Mouse (Mus musculus): Measurements from ENCODE around the gene Irf5. TPM values are rescaled to one million over a fixed set of nuclear protein-coding genes. Genes with fewer than 3 reads are reported as not detected.

Irf5 gene
- polyA plus RNA-seq, 1 experiment from 2014 or later = 8.6 TPM

- ATAC-seq = no peak
- H3K4me2 ChIP-seq (replicated peaks; ENCODE audit: low read depth, low read length) = no peak overlapping the region
- no peaks in the 10 kb centered on the region; the same call in 1 of the 2 replicates for H3K27me3 ChIP-seq (replicated peaks; ENCODE audit: insufficient read depth, low read length)
- TF ChIP-seq EP300 (IDR thresholded peaks at IDR 0.05) (no peak), CTCF (IDR thresholded peaks at IDR 0.05) (no peak)
- no peak for DNase-seq (ENCODE audit: low spot score)
- no peaks in the 10 kb centered on the region for H3K36me3 ChIP-seq (ENCODE audit: insufficient read depth, low read length)
- no peak overlapping the region for H3K27ac ChIP-seq (ENCODE audit: low read length)
- no peaks in the 10 kb centered on the region for H3K4me1 ChIP-seq (ENCODE audit: insufficient read depth, low read depth, low read length)
- 39% methylated on average over 2 of the region's 2 CpGs for WGBS
- H3K4me3 ChIP-seq (ENCODE audit: low read depth, low read length) = no peak overlapping the region
- H3K9me3 ChIP-seq (ENCODE audit: low read length) = no peaks in the 10 kb centered on the region
- no peak overlapping the region for H3K9ac ChIP-seq (replicated peaks; ENCODE audit: low read depth)
Measured at GRCm38 (mm10) chr6:29497791-29498190, 28.6 kb upstream of the Irf5 start.

GRCm38 (mm10) chr6:29500177-29500576 is 26.2 kb upstream of the Irf5 start:
- 92% methylated on average over 7 of the region's 7 CpGs for WGBS
- no peak for DNase-seq (ENCODE audit: low spot score)

GRCm38 (mm10) chr6:29500810-29501209 is 25.6 kb upstream of the Irf5 start:
- H3K4me1 ChIP-seq (ENCODE audit: insufficient read depth, low read depth, low read length) = no peaks in the 10 kb centered on the region
- no peak overlapping the region for H3K9ac ChIP-seq (replicated peaks; ENCODE audit: low read depth)
- DNase-seq (ENCODE audit: low spot score) (no peak), ATAC-seq (no peak)
- 89% methylated on average over 6 of the region's 6 CpGs for WGBS
- H3K4me2 ChIP-seq (replicated peaks; ENCODE audit: low read depth, low read length) = no peak overlapping the region
- H3K36me3 ChIP-seq (ENCODE audit: insufficient read depth, low read length) = no peaks in the 10 kb centered on the region
- H3K27me3 ChIP-seq (replicated peaks; ENCODE audit: insufficient read depth, low read length) = peaks cover under 1% of the 10 kb centered on the region; the same call in 1 of the 2 replicates
- H3K4me3 ChIP-seq (ENCODE audit: low read depth, low read length) = no peak overlapping the region
- H3K9me3 ChIP-seq (ENCODE audit: low read length) = no peaks in the 10 kb centered on the region
- H3K27ac ChIP-seq (ENCODE audit: low read length) = no peak overlapping the region
- TF ChIP-seq CTCF (IDR thresholded peaks at IDR 0.05) (no peak), EP300 (IDR thresholded peaks at IDR 0.05) (no peak)

More at GRCm38 (mm10) chr6:29500177-29500576, 26.2 kb upstream of the Irf5 start:
- no peaks in the 10 kb centered on the region for H3K36me3 ChIP-seq (ENCODE audit: insufficient read depth, low read length)
- no peaks in the 10 kb centered on the region; the same call in 1 of the 2 replicates for H3K27me3 ChIP-seq (replicated peaks; ENCODE audit: insufficient read depth, low read length)
- H3K4me1 ChIP-seq (ENCODE audit: insufficient read depth, low read depth, low read length) = no peaks in the 10 kb centered on the region
- no peak overlapping the region for H3K27ac ChIP-seq (ENCODE audit: low read length)
- no peak for ATAC-seq
- H3K4me2 ChIP-seq (replicated peaks; ENCODE audit: low read depth, low read length) = no peak overlapping the region
- TF ChIP-seq EP300 (IDR thresholded peaks at IDR 0.05) (no peak), CTCF (IDR thresholded peaks at IDR 0.05) (no peak)
- H3K4me3 ChIP-seq (ENCODE audit: low read depth, low read length) = no peak overlapping the region
- no peak overlapping the region for H3K9ac ChIP-seq (replicated peaks; ENCODE audit: low read depth)
- no peaks in the 10 kb centered on the region for H3K9me3 ChIP-seq (ENCODE audit: low read length)

GRCm38 (mm10) chr6:29501599-29501998 is 24.8 kb upstream of the Irf5 start:
- no peaks in the 10 kb centered on the region for H3K4me1 ChIP-seq (ENCODE audit: insufficient read depth, low read depth, low read length)
- H3K4me3 ChIP-seq (ENCODE audit: low read depth, low read length) = no peak overlapping the region
- H3K27me3 ChIP-seq (replicated peaks; ENCODE audit: insufficient read depth, low read length) = 0 out of 2 replicates have a peak, but pooled peaks cover 3% of the 10 kb centered on the region
- DNase-seq (ENCODE audit: low spot score) = no peak
- H3K36me3 ChIP-seq (ENCODE audit: insufficient read depth, low read length) = no peaks in the 10 kb centered on the region
- no peaks in the 10 kb centered on the region for H3K9me3 ChIP-seq (ENCODE audit: low read length)
- H3K9ac ChIP-seq (replicated peaks; ENCODE audit: low read depth) = no peak overlapping the region
- H3K4me2 ChIP-seq (replicated peaks; ENCODE audit: low read depth, low read length) = no peak overlapping the region
- no peak overlapping the region for H3K27ac ChIP-seq (ENCODE audit: low read length)
- peak; percentile 46 for TF ChIP-seq CTCF (IDR thresholded peaks at IDR 0.05)
- no peak for TF ChIP-seq EP300 (IDR thresholded peaks at IDR 0.05)
- no peak for ATAC-seq
- WGBS = 94% methylated on average over 1 of the region's 1 CpGs

GRCm38 (mm10) chr6:29505493-29505892 is 20.9 kb upstream of the Irf5 start:
- H3K27ac ChIP-seq (ENCODE audit: low read length) = no peak overlapping the region
- H3K4me1 ChIP-seq (ENCODE audit: insufficient read depth, low read depth, low read length) = no peaks in the 10 kb centered on the region; the same call in 1 of the 2 replicates
- H3K36me3 ChIP-seq (ENCODE audit: insufficient read depth, low read length) = no peaks in the 10 kb centered on the region
- no peak for TF ChIP-seq EP300 (IDR thresholded peaks at IDR 0.05)
- TF ChIP-seq CTCF (IDR thresholded peaks at IDR 0.05) = peak; percentile 27
- H3K27me3 ChIP-seq (replicated peaks; ENCODE audit: insufficient read depth, low read length) = peaks cover 3% of the 10 kb centered on the region; the same call in 1 of the 2 replicates
- no peak overlapping the region for H3K9ac ChIP-seq (replicated peaks; ENCODE audit: low read depth)
- no peak overlapping the region for H3K4me3 ChIP-seq (ENCODE audit: low read depth, low read length)
- no peak for DNase-seq (ENCODE audit: low spot score)
- H3K9me3 ChIP-seq (ENCODE audit: low read length) = no peaks in the 10 kb centered on the region
- ATAC-seq = no peak
- H3K4me2 ChIP-seq (replicated peaks; ENCODE audit: low read depth, low read length) = no peak overlapping the region
- 81% methylated on average over 5 of the region's 5 CpGs for WGBS

GRCm38 (mm10) chr6:29506834-29507233 is 19.6 kb upstream of the Irf5 start:
- Histone ChIP-seq H3K36me3 (ENCODE audit: insufficient read depth, low read length) (no peaks in the 10 kb centered on the region), H3K27me3 (replicated peaks; ENCODE audit: insufficient read depth, low read length) (peaks cover 3% of the 10 kb centered on the region; the same call in 1 of the 2 replicates), H3K4me2 (replicated peaks; ENCODE audit: low read depth, low read length) (peak overlapping the region; percentile 66), H3K27ac (ENCODE audit: low read length) (no peak overlapping the region), H3K4me3 (ENCODE audit: low read depth, low read length) (no peak overlapping the region), H3K4me1 (ENCODE audit: insufficient read depth, low read depth, low read length) (no peaks in the 10 kb centered on the region; the same call in 1 of the 2 replicates), H3K9me3 (ENCODE audit: low read length) (no peaks in the 10 kb centered on the region), H3K9ac (replicated peaks; ENCODE audit: low read depth) (no peak overlapping the region)
- TF ChIP-seq EP300 (IDR thresholded peaks at IDR 0.05) (no peak), CTCF (IDR thresholded peaks at IDR 0.05) (no peak)
- WGBS = 27% methylated on average over 8 of the region's 8 CpGs
- ATAC-seq (no peak), DNase-seq (ENCODE audit: low spot score) (no peak)
